In the genomic region with DNA sequence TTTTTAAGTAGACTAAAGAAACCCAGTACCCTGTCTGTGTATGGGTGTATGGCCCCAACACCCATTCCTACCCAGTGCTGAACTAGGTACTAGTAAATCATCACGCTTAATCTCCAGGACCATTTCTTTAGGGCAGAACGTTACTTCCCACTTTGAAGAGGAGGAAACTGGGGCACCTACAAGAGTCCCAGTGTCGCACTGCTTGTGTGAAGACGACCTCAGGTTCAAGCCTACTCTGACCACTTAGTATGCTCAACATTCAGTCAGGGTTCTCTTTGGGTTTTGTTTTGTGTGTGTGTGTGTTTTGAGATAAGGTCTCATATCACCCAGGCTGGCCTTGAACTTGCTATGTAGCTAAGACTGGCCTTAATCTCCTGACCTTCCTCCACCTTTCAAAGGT, we compare ENCODE assay signal across 8 mouse cellular contexts. TPM values are rescaled to one million over a fixed set of nuclear protein-coding genes. Genes with fewer than 3 reads are reported as not detected.
A peak's percentile ranks its signal among the peaks of the same experiment; 100 is the strongest.
DNase-seq lines count a peak whose midpoint lies in the region; ATAC-seq and TF ChIP-seq lines count a peak whose summit lies in the region.

No protein-coding gene starts in this region.

- no peak for DNase-seq in hindbrain, embryonic 14.5 days (ENCODE audit: low spot score)
- no peak for DNase-seq in layer of hippocampus, postnatal 14 days (ENCODE audit: low spot score in 2 of 2)
- DNase-seq in left cerebral cortex, adult 2 months (ENCODE audit: extremely low spot score in 1 of 2, low spot score in 2 of 2): no peak
- no peak for DNase-seq in cerebellum, adult 8-10 months

- H3K4me3 ChIP-seq in erythroblast, embryonic 14.5 days (replicated peaks): peak overlapping the region; percentile 87
- no peak overlapping the region for H3K4me3 ChIP-seq in ES-Bruce4 (ENCODE audit: low read depth, low read length)
- H3K4me3 ChIP-seq in hindbrain, embryonic 14.5 days (replicated peaks; ENCODE audit: low read length): no peak overlapping the region; the same call in 1 of the 2 replicates
- H3K4me3 ChIP-seq in midbrain, embryonic 12.5 days: no peak overlapping the region
- H3K4me3 ChIP-seq in left cerebral cortex, adult 2 months: no peak overlapping the region

- no peak for TF ChIP-seq CTCF in ES-Bruce4 (IDR thresholded peaks at IDR 0.05; ENCODE audit: low read depth, low read length)
- no peak for TF ChIP-seq CTCF in left cerebral cortex, adult 2 months (IDR thresholded peaks at IDR 0.05)

- no peak for TF ChIP-seq EP300 in ES-Bruce4 (IDR thresholded peaks at IDR 0.05; ENCODE audit: insufficient read depth, low read depth, low read length)

- H3K9me3 ChIP-seq in erythroblast, embryonic 14.5 days (ENCODE audit: control insufficient read depth, low read length): no peaks in the 10 kb centered on the region
- no peaks in the 10 kb centered on the region for H3K9me3 ChIP-seq in ES-Bruce4 (replicated peaks; ENCODE audit: control insufficient read depth, insufficient read depth, low read length, poor library complexity, severe bottlenecking)
- H3K9me3 ChIP-seq in hindbrain, embryonic 14.5 days (ENCODE audit: control insufficient read depth, low read length): no peaks in the 10 kb centered on the region
- H3K9me3 ChIP-seq in midbrain, embryonic 12.5 days: no peaks in the 10 kb centered on the region

- 86% methylated on average over 4 of the region's 4 CpGs for WGBS in hindbrain, embryonic 14.5 days
- 81% methylated on average over 4 of the region's 4 CpGs for WGBS in midbrain, embryonic 12.5 days

- H3K36me3 ChIP-seq in erythroblast, embryonic 14.5 days (ENCODE audit: control insufficient read depth): peaks cover 39% of the 10 kb centered on the region
- H3K36me3 ChIP-seq in ES-Bruce4 (ENCODE audit: control insufficient read depth, insufficient read depth, low read length, poor library complexity, severe bottlenecking): peaks cover 3% of the 10 kb centered on the region
- peaks cover 4% of the 10 kb centered on the region; the same call in 1 of the 2 replicates for H3K36me3 ChIP-seq in hindbrain, embryonic 14.5 days (replicated peaks; ENCODE audit: control insufficient read depth, insufficient read depth)
- peaks cover 14% of the 10 kb centered on the region for H3K36me3 ChIP-seq in midbrain, embryonic 12.5 days

- intact Hi-C loops in left cerebral cortex, adult 2 months (cut with DNase I): loop anchor here (2.0 kb wide), 2 partner anchors 17 to 37 kb away; no protein-coding TSS in a partner anchor

- H3K4me2 ChIP-seq in hindbrain, embryonic 14.5 days (replicated peaks): peak overlapping the region; percentile 67
- peak overlapping the region; percentile 82 for H3K4me2 ChIP-seq in midbrain, embryonic 12.5 days (replicated peaks)

- peak overlapping the region; percentile 38 for H3K27ac ChIP-seq in ES-Bruce4 (ENCODE audit: insufficient read depth, low read length)
- H3K27ac ChIP-seq in hindbrain, embryonic 14.5 days: no peak overlapping the region
- H3K27ac ChIP-seq in midbrain, embryonic 12.5 days (replicated peaks): no peak overlapping the region
- no peak overlapping the region for H3K27ac ChIP-seq in left cerebral cortex, adult 2 months

- no peak for TF ChIP-seq POLR2A in ES-Bruce4 (IDR thresholded peaks at IDR 0.05; ENCODE audit: insufficient read depth, low read length)

- no peak for ATAC-seq in erythroblast, adult 5-6 weeks (replicated peaks; ENCODE audit: low FRiP score, poor library complexity, severe bottlenecking)
- no peak for ATAC-seq in hindbrain, embryonic 14.5 days (ENCODE audit: low FRiP score)
- no peak for ATAC-seq in midbrain, embryonic 12.5 days (ENCODE audit: low FRiP score, low read depth)

- peaks cover 60% of the 10 kb centered on the region for H3K4me1 ChIP-seq in erythroblast, embryonic 14.5 days (ENCODE audit: control insufficient read depth)
- H3K4me1 ChIP-seq in ES-Bruce4 (ENCODE audit: control insufficient read depth, insufficient read depth, low read length): peaks cover 14% of the 10 kb centered on the region
- H3K4me1 ChIP-seq in hindbrain, embryonic 14.5 days (replicated peaks; ENCODE audit: control insufficient read depth, insufficient read depth, low read length): peaks cover 24% of the 10 kb centered on the region
- H3K4me1 ChIP-seq in midbrain, embryonic 12.5 days: peaks cover 48% of the 10 kb centered on the region

- no peak overlapping the region; the same call in 1 of the 2 replicates for H3K9ac ChIP-seq in ES-Bruce4 (ENCODE audit: low read depth, poor library complexity, severe bottlenecking)
- H3K9ac ChIP-seq in hindbrain, embryonic 14.5 days: no peak overlapping the region
- H3K9ac ChIP-seq in midbrain, embryonic 12.5 days (replicated peaks): no peak overlapping the region

- H3K27me3 ChIP-seq in erythroblast, embryonic 14.5 days (ENCODE audit: control insufficient read depth): no peaks in the 10 kb centered on the region
- H3K27me3 ChIP-seq in ES-Bruce4 (ENCODE audit: control insufficient read depth, insufficient read depth, low read length, poor library complexity, severe bottlenecking): no peaks in the 10 kb centered on the region
- no peaks in the 10 kb centered on the region for H3K27me3 ChIP-seq in hindbrain, embryonic 14.5 days (ENCODE audit: control insufficient read depth, insufficient read depth, low read length)
- H3K27me3 ChIP-seq in midbrain, embryonic 12.5 days: peaks cover 7% of the 10 kb centered on the region

RNA-seq across cellular contexts. Expression of a gene that starts 2.8 kb away (rescaled TPM):
- polyA plus RNA-seq in erythroblast, embryonic 14.5 days (2012): 4.8 and 4.9 TPM in 2 replicates
- total RNA-seq in erythroblast, adult 5-6 weeks (2015; ENCODE audit: low replicate concordance): 56.1 and 68.1 TPM in 2 replicates
- 180 TPM in 2 replicates for total RNA-seq in erythroblast, adult 5-6 weeks (2017; ENCODE audit: low replicate concordance)
- polyA plus RNA-seq in ES-Bruce4 (2011; ENCODE audit: insufficient read depth, insufficient read length, low read depth, missing spikeins): 69.0 and 73.5 TPM in 2 replicates
- polyA plus RNA-seq in hindbrain, embryonic 14.5 days (2014; fragmentation: Nextera tagmentation; extraction: Ambion mirVana): 11.1 and 13.3 TPM in 2 replicates
- polyA plus RNA-seq in midbrain, embryonic 12.5 days (2016; fragmentation: Nextera tagmentation; extraction: Ambion mirVana): 17.1 and 19.6 TPM in 2 replicates
- total RNA-seq in layer of hippocampus, postnatal 14 days (2021): 10 to 100 TPM; 33.5 to 38.3 TPM
- 10 to 100 TPM; 23.2 to 30.1 TPM for total RNA-seq in left cerebral cortex, adult 2 months (2021)

RNA-seq across cellular contexts. Expression of a gene that starts 57.5 kb away (rescaled TPM):
- polyA plus RNA-seq in erythroblast, embryonic 14.5 days (2012): 1.8 and 2.2 TPM in 2 replicates
- 27.9 and 44.9 TPM in 2 replicates for total RNA-seq in erythroblast, adult 5-6 weeks (2015; ENCODE audit: low replicate concordance)
- 66.5 TPM in 2 replicates for total RNA-seq in erythroblast, adult 5-6 weeks (2017; ENCODE audit: low replicate concordance)
- 125 and 144 TPM in 2 replicates for polyA plus RNA-seq in ES-Bruce4 (2011; ENCODE audit: insufficient read depth, insufficient read length, low read depth, missing spikeins)
- polyA plus RNA-seq in hindbrain, embryonic 14.5 days (2014; fragmentation: Nextera tagmentation; extraction: Ambion mirVana): 29.1 and 33.6 TPM in 2 replicates
- 79.5 and 80.2 TPM in 2 replicates for polyA plus RNA-seq in midbrain, embryonic 12.5 days (2016; fragmentation: Nextera tagmentation; extraction: Ambion mirVana)
- 10 to 100 TPM; 43.2 to 43.4 TPM for total RNA-seq in layer of hippocampus, postnatal 14 days (2021)
- total RNA-seq in left cerebral cortex, adult 2 months (2021): 10 to 100 TPM; 44.1 to 45.0 TPM
